Mouse (Mus musculus) brain, adult 2 months (tissue): ENCODE measurements around the gene Spns3.

Experiments used
- DNase-seq: peaks from one replicate; pipeline ENCODE4 v3.0.0; 2011; ENCODE audit warnings: low read depth, low spot score

The Spns3 gene

DNA sequence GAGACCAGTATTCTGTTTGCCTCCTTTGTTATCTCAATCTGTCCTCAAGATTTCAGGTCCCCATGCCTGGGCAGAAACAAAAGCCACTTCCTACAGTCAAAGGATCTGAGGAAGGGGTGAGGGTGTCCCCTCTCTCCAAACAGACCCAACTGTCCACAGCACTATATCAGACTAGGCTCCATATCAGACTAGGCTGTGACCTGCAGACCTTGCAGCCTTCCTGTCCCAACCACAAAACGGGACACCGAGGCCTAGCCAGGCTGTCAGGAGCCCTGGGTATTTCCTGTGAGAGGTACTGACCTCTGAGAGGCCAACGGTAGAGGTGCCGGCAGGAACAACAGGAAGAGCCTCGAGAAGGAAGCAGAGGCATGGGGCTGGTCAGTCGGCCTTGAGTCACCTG, 65.8 kb downstream of the Spns3 start:
- DNase-seq = no peak

- DNase-seq = no peak
These were observed 68.4 kb downstream of the Spns3 start for GRCm38 (mm10) chr11:72481952-72482351.

DNA sequence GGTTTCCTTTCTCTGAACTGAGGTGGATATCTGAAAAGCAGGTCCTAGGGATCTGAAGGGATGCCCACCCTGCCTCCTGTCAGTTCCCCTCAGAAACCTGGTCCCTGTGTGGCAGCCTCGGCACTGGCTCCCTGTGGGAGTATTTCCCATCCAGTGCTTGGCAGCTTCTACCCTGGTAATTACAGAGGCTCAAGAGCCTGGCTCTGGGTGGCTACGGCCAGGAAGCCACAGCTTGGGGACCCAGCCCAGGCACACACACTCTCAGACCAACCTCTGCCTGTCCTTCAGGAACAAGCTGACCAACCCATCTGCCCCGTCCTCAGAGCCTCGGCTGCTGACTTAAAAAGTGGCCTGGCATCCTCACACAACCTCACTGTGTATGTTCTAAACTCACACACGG, 69.0 kb downstream of the Spns3 start:
- DNase-seq = no peak

DNA sequence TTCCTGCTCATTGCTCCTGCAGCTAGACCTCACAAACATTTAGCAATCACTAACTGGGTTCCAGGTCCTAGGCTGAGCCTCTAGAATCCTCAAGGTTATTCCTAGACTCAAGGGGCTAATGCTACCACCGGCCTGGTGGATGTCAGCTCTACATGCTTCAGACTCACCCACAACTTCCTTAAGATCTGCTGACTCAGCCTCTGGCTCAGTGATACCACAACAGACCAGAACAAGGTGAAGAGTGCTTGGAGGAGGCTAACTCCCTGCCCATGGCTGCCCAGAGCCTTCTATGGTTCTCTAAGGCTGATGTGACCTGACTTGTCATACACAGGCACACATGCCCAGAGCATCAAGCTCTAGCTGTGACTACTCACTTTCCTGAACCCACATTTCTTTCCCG, 70.8 kb downstream of the Spns3 start:
- no peak for DNase-seq

- no peak for DNase-seq
These were observed 72.1 kb downstream of the Spns3 start for GRCm38 (mm10) chr11:72478228-72478627.

DNA sequence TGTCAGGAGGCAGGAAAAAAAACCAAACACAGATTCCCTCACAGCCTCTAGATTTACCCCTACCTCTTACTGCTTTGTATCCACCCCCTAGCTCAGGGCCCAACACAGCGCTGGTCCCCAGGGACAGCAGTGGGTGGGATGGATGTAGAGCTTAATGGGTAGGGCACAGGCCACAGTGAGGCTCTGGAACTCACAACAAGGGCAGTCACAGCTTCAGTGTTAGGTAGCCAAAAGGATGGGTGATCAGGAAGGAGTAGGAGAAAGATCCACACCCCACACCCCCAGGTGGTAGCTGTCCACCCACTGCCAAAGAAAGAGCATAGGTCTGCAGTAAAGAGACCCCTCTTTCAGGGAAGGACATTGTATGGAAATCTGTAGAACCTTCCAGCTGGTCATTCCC, 72.7 kb downstream of the Spns3 start:
- no peak for DNase-seq

GRCm38 (mm10) chr11:72477182-72477581, 73.1 kb downstream of the Spns3 start:
- no peak for DNase-seq

DNA sequence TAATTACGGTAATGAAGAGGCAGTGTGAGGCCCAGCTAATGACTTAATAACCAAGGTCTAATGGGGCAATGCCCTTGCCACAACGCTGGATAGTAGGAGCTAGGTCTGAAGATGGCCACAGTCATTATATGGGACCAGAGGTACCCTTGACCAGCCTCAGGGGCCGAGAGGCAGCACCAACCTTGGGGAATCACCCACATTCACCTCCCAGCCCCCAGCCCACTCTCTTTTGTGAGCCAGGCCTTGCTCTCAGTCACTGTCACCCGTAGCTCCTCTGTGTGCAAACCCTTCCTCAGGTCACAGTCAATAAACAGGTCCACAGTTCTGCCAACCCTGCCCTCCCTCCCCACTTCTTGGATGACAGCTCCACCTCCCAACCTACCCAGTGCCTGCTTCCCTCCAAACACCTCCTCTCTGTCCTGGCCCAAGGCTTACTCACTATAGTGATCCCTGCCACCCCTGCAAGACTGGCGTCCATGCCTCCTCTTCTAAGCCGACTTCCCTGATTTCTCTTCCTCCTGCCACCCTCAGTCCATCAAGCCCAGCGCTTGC, 74.2 kb downstream of the Spns3 start:
- no peak for DNase-seq

DNA sequence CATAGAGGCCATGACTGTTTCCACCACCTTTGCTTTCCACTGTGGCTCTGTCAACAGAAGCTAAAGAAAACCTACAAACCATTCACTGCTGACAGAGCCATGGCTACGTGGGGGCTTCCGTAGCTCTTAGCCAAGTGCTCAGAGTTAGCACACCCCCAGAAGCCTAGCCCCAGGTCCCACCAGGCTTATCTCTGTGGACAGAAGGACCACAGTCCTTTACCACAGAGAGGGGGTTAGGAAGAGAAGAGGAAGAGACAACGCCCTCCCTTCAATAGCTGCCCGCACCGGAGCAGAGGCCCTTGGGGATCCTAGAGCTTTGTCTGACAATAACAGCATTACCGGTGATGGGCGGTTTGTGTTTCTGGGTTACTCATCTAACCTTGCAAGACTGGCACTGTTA, 74.9 kb downstream of the Spns3 start:
- DNase-seq = no peak

DNA sequence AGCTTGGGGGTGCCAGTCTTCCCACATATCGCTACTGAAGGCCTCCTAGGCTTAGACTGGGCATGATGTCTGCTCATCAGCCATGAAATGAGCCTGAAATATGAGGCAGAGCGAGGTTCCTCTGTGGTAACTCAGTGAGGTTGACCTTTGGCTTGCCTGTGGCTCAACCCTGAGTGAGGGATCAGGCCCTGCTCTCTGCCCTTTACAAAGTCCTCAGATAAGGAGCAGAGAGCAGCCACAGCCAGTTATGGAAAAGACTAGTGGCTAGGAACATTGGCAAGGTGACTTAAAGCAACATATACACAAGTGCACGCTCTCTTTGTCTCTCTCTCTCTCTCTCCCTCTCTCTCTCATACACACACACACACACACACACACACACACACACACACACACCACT, 75.4 kb downstream of the Spns3 start:
- no peak for DNase-seq

DNA sequence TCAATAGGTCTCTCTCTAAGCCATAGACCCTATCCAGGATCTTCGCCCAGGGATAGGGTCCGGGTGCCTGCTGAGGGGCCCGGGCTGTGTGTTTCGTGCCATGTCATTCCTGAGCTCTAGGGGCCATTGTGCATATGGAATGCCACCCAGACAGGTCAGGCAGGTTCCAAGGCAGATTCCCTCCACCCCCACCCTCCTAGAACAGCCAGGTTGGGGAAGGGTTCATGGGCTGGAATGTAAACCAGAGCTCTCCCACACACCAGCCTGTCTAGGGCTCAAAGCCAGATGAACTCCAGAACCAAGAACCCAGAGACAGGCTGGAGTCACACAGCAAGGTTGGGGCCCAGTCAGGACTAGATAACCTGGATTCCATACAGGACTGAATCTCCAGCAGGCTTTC, 76.8 kb downstream of the Spns3 start:
- DNase-seq = no peak

DNA sequence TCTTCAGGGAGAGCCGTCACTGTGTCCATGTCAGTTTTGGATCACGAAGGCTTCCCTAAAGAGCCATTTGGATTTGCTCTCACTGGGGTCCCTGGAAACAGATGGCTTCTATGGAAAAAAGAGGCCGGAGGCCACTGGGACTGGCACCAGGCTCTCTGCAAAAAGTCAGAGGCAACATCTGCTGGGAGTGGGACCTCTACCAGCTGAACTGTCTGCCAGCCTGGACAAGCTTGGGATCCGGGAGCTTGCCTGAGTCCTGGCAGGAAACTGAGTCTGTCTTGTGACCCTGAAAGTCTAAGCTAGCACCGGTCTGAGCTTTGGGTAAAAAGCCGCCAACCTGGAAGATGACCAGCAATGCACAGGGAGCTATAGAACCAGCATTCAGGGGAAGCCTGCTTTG, 78.9 kb downstream of the Spns3 start:
- DNase-seq = no peak

GRCm38 (mm10) chr11:72470004-72470403, 80.3 kb downstream of the Spns3 start:
- no peak for DNase-seq

GRCm38 (mm10) chr11:72469217-72469616, 81.1 kb downstream of the Spns3 start:
- DNase-seq = peak; percentile 74

GRCm38 (mm10) chr11:72468525-72468924, 81.8 kb downstream of the Spns3 start:
- DNase-seq = no peak

- DNase-seq = peak; percentile 46
These were observed 83.4 kb downstream of the Spns3 start for GRCm38 (mm10) chr11:72466694-72467507.

GRCm38 (mm10) chr11:72465978-72466693, 84.2 kb downstream of the Spns3 start:
- no peak for DNase-seq

GRCm38 (mm10) chr11:72464821-72465220, 85.5 kb downstream of the Spns3 start:
- peak; percentile 43 for DNase-seq

GRCm38 (mm10) chr11:72461500-72461981, 88.8 kb downstream of the Spns3 start:
- peak; percentile 45 for DNase-seq

- DNase-seq = no peak
These were observed 91.8 kb downstream of the Spns3 start for GRCm38 (mm10) chr11:72458502-72458901.

GRCm38 (mm10) chr11:72457995-72458496, 92.3 kb downstream of the Spns3 start:
- DNase-seq = no peak

DNA sequence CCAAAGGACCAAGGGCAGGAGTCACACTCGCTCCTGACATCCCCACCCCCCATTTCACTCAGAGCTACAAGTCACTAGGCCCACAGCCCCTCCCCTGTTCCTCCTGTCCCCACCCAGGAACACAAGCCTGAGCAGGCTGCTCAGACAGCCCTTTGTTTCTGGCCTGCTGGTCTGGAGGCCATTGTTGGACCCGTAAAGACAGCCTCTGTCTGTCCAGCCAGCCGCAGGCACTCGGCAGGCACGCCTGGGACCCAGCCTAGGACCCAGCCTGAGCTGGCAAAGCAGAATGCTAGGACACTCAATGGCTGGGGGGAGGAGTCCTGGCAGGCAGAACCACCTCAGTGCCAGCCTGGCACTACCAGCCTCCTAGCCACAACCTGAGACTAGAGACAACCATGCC, 94.6 kb downstream of the Spns3 start:
- DNase-seq = peak; percentile 94
